Mouse (Mus musculus) lung, postnatal 14 days (tissue): Measurements from ENCODE around the gene Gm37240.

Source experiments
- DNase-seq: peaks from one replicate; pipeline ENCODE4 v3.0.0; 2021

Gene Gm37240

GRCm38 (mm10) chr3:85104301-85104700 is 783.0 kb downstream of the Gm37240 start:
- DNase-seq = no peak

- DNase-seq = no peak
Observed at GRCm38 (mm10) chr3:85080882-85081558, 806.3 kb downstream of the Gm37240 start.

GRCm38 (mm10) chr3:85064113-85064512 is 823.2 kb downstream of the Gm37240 start:
- no peak for DNase-seq

- no peak for DNase-seq
Observed at GRCm38 (mm10) chr3:85060153-85060552, 827.2 kb downstream of the Gm37240 start.

GRCm38 (mm10) chr3:85057245-85057644 is 830.1 kb downstream of the Gm37240 start:
- DNase-seq = no peak

- no peak for DNase-seq
Observed at GRCm38 (mm10) chr3:85053526-85053925, 833.8 kb downstream of the Gm37240 start.

- DNase-seq = no peak
Observed at GRCm38 (mm10) chr3:85052196-85052595, 835.1 kb downstream of the Gm37240 start.

- no peak for DNase-seq
Observed at GRCm38 (mm10) chr3:85048569-85048968, 838.7 kb downstream of the Gm37240 start.

GRCm38 (mm10) chr3:85043679-85044218 is 843.6 kb downstream of the Gm37240 start:
- DNase-seq = no peak

GRCm38 (mm10) chr3:85042126-85042525 is 845.2 kb downstream of the Gm37240 start:
- DNase-seq = no peak

GRCm38 (mm10) chr3:85029141-85029540 is 858.2 kb downstream of the Gm37240 start:
- DNase-seq = no peak

- no peak for DNase-seq
Observed at GRCm38 (mm10) chr3:85024817-85025705, 862.3 kb downstream of the Gm37240 start.

GRCm38 (mm10) chr3:85024237-85024636 is 863.1 kb downstream of the Gm37240 start:
- no peak for DNase-seq

- no peak for DNase-seq
Observed at GRCm38 (mm10) chr3:85022800-85023199, 864.5 kb downstream of the Gm37240 start.

GRCm38 (mm10) chr3:85021816-85022215 is 865.5 kb downstream of the Gm37240 start:
- no peak for DNase-seq

- DNase-seq = no peak
Observed at GRCm38 (mm10) chr3:85020137-85020536, 867.2 kb downstream of the Gm37240 start.

GRCm38 (mm10) chr3:85015667-85016066 is 871.7 kb downstream of the Gm37240 start:
- DNase-seq = no peak

- no peak for DNase-seq
Observed at GRCm38 (mm10) chr3:85012889-85013288, 874.4 kb downstream of the Gm37240 start.

GRCm38 (mm10) chr3:85005257-85005656 is 882.1 kb downstream of the Gm37240 start:
- no peak for DNase-seq

GRCm38 (mm10) chr3:84988880-84989279 is 898.4 kb downstream of the Gm37240 start:
- DNase-seq = no peak

- no peak for DNase-seq
Observed at GRCm38 (mm10) chr3:84985121-84985625, 902.1 kb downstream of the Gm37240 start.

GRCm38 (mm10) chr3:84982688-84983087 is 904.6 kb downstream of the Gm37240 start:
- DNase-seq = peak; percentile 17

- DNase-seq = no peak
Observed at GRCm38 (mm10) chr3:84980158-84980557, 907.2 kb downstream of the Gm37240 start.

GRCm38 (mm10) chr3:84978676-84979075 is 908.6 kb downstream of the Gm37240 start:
- DNase-seq = no peak
